Mouse (Mus musculus): ENCODE measurements around the gene Kars.

DNA sequence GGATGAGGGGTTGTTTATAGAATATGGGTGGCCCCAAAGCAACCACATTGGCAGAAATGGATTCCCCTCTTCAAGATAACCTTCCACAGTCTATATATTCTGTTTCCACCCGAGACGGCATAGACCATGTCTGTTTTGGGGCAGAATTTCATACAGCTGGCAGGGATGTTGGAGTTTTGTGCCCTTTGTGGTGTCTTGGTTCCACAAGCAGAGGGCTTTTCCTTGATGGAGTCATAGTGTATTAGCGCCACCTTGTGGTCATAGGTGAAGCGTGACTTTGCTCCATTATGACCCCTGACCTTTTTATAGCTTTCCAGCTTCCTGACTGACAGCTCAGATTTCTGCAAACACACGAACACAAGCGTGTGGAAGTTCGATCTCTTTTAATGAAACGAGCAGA lies 23.5 kb upstream of the Kars start:
- TF ChIP-seq EP300 (IDR thresholded peaks at IDR 0.05; ENCODE audit: low read depth) (no peak), CTCF (IDR thresholded peaks at IDR 0.05; ENCODE audit: low read depth) (peak; percentile 88)
